Mouse (Mus musculus): ENCODE measurements around the gene Ccn5.
A peak's percentile ranks its signal among the peaks of the same experiment; 100 is the strongest.

Ccn5 gene

DNA sequence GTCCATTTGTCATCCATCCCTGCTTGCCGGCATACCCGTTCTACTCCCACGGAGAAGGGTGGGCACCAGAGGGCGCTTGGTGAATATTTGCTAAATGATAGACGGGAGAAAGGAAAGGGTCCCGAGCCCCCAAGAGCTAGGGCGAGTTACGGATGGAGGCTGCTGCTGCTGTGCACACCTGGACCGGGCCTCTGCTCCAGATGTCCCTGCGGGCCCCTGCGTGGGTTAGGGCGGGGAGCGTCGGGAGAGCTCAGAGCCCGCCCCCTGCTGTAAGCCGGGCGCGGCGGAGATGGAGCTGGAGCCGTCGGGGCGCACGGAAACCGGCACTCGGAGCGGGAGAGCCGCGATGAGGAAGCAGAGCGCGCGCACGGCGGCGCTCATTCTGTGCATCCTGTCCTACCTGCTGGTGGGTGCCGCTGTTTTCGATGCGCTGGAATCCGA is 32.8 kb downstream of the Ccn5 start, which contains the start of gene Kcnk15:
TSS of gene Kcnk15 (plus strand) at position 191 of the 441 bp plus-strand sequence.
- no peak for DNase-seq (ENCODE audit: low spot score)

DNA sequence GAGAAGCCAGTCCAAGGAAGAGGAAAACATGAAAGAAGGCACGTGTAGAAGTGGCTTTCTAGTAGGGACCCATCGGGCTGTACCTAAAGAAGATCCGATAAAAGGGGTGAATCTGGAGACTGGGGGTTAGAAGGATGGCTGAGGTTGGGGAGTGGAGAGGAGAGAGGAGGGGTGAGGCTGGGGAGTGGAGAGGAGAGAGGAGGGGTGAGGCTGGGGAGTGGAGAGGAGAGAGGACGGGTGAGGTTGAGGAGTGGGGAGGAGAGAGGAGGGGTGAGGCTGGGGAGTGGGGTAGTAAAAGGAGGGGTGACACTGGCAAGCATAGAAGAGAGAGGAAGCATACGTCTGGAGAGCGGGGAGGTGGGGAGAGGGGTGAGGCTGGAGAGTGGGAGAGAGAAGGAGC is 36.6 kb downstream of the Ccn5 start:
- no peak for DNase-seq (ENCODE audit: low spot score)

GRCm38 (mm10) chr2:163858254-163858947 is 37.7 kb downstream of the Ccn5 start:
- peak; percentile 36 for DNase-seq (ENCODE audit: low spot score)

- DNase-seq (ENCODE audit: low spot score) = no peak
Measured at GRCm38 (mm10) chr2:163865311-163865710, 44.6 kb downstream of the Ccn5 start.

DNA sequence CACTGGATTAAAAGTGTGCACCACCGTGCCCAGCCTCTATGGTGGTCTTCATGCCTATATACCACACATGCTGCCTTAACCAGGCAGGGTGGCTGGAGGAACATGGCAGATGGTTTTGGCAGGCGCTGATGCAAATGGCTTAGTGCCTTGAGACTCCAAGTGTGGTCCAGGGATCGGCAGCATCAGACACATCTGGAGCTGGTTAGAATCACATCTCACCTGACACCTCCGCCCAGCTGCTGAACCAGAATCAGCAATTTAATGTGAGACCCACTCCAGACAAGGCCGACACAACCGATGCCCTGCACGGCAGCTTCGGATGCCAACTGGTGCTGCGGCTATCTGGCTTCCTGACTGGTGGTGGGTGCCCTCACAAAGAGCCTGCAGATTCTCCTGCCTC is 45.4 kb downstream of the Ccn5 start:
- DNase-seq (ENCODE audit: low spot score) = no peak

DNA sequence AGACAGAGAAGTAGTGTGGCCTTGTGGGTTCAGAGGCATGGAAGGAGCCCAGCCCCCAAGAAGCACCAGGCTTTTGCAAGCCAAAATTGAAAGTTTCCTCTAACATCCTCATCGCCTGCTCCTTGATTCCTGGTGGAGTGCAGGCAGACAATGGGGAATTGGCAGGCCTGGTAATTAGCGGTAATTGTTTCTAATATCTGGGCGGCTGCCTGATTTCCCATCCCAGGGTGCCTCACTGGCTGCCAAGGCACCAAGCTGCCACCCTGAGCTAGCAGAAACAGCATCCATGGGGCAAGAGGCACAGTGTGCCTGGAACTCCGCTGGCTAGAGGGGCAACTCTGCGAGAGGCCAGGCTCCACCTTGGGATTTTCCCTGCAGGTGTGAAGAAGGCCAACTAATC is 49.1 kb downstream of the Ccn5 start:
- peak; percentile 22 for DNase-seq (ENCODE audit: low spot score)

DNA sequence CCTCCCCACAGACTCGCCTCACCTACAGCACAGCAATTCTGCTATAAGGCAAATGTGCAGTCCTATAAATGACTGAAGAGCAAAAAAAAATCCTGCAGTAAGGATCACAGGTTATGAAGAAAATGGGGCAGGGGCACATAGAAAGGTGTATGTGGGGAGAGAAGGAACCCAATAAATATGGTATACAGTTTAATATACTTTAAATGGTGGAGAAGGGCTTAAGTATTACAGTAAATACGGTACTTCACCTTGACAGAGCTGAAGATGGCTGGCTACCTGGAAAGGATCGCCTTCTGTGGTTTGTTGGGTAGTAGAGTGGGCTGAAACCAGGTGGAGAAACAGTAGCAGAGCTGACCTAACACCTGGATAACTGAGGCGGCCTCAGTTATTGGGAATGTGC is 50.6 kb downstream of the Ccn5 start:
- DNase-seq (ENCODE audit: low spot score) = no peak

GRCm38 (mm10) chr2:163871906-163872305 is 51.2 kb downstream of the Ccn5 start:
- DNase-seq (ENCODE audit: low spot score) = no peak

- DNase-seq (ENCODE audit: low spot score) = no peak
Measured at GRCm38 (mm10) chr2:163874877-163875276, 54.2 kb downstream of the Ccn5 start.

GRCm38 (mm10) chr2:163875484-163875883 is 54.8 kb downstream of the Ccn5 start:
- DNase-seq (ENCODE audit: low spot score) = no peak

GRCm38 (mm10) chr2:163876830-163877498 is 56.3 kb downstream of the Ccn5 start:
- no peak for DNase-seq (ENCODE audit: low spot score)

DNA sequence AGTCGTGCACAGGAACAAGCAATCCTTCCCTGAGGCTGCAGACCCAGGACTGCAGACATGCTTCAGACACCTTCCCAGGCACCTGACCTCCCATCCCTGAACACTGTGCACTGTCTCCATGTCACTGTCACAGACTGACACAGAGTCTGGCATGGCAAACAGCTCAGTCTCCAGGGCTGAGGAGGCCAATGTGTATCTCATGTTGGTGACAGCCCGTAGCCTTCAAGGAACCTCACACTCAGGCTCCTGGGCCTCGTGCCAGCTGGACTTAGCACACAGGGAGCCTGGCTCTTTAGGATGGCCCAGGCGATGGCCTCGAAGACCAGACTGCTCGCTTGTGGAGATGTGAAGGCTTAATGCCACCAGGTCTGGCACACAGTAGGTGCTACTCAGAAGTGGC is 60.2 kb downstream of the Ccn5 start:
- no peak for DNase-seq (ENCODE audit: low spot score)
